Mouse (Mus musculus) cerebral cortex, adult 2 months (tissue): ENCODE data around the gene Fyn.

Experiments
- WGBS: fragments of 180-500 bp; shearing (Covaris S2); methylation state at CpG from one replicate; pipeline ENCODE4 v1.1.7; 2018; 5-methylcytosine and 5-hydroxymethylcytosine counted together

Gene Fyn

DNA sequence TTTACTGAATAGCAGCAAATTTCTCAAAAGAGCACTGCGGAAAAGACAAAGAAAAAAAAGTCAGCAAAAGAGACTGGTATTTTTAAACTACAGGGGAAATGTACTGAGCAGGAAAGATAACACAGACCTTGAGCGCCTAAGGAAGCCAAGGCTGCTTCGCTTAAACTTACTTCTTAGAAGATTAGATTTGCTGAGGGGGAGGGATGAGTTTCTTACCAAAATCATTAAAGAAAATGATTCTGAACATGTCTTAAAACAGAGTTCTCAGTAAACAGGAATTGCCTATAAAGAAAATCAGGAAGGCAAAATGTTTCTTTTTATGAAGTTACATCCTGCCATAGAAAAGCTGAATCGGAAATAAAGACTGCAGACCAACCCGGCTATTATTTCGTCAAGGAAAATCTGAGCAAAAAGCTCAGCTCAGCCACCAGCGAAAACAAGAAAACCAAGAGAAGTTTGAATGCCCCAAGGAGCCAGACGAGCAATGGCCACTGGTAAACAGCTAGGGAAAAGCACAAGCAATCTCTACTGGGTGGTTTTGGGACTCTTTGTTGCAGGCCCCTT is at the start of gene Fyn:
Fyn (plus strand) TSS at position 284 of the 564 bp plus-strand sequence.
- WGBS: 29% methylated on average over 8 of the region's 8 CpGs

DNA sequence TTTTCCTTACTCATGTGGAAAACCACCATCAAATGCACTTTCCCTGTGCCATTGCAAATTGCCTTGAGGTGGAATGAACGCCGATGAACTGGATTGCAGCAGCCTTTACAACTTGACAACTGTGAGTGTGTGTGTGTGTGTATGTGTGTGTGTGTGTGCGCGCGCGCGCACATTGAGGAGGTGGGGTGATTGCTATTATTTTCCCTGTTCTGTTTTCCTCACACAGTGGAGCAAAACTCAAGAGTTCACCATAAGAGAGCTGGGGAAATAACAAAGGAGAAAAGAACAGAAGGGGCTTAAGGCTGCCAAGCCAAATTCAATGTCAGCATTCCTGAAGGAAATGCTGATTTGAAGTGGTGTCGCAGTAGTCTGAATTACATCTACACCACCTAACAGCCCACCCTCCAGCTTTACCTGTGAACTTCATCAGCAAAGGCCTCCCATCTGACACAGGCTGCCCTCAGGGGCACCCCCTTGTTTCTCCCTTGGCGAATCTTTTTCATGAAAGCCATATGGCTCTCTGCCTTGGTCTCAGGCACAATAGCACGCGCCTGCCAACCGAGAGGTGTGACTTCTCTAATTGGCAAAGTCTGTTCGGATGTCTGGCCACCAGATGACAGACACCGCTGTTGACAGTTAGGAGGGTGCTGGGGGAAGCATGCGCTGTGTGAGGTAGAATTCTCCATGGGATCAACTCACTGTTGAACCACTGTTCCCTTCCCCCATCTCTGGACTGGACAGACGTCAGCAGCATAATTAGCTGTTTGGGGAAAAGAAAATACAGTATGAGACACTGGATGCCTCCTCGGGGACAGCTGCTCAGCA is 47.6 kb upstream of the Fyn start:
- WGBS: 34% methylated on average over 17 of the region's 17 CpGs

DNA sequence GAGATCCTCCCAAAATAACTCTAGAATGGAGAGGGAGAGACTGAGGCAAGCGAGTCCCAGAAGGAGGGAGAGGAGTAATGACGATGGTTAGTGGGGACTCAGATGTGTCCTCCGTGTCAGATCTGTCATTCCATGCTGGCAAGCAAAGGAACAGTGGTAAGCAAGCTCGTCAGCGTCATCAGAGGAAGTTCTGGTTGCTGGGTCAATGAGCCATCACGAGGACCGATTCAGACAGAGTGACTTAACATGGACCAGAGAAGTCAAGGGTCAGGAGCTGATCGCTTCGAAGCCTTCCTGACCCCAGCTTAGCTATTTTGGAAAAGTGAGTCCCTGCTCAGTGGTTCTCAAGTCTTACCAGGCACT is 47.1 kb upstream of the Fyn start:
- WGBS: 62% methylated on average over 9 of the region's 9 CpGs

DNA sequence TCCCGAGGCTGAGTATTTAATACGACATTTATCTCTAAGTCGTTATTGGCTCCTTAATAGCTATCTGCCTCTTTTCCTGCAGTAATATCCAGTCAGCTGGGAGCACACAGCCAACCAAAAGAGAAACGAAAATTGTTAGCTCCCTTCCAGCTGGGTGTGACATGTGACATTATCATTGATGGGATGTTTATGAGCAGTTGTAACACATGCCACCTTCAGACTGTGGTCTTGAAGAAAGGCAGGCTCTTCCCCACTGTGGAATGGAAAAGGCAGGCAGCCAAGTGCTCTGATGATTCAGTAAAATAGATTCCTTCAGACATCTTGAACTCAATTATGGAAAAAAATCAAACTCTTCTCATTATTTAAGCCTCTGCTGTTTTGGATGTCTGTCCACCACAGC is 46.5 kb upstream of the Fyn start:
- 63% methylated on average over 4 of the region's 4 CpGs for WGBS

DNA sequence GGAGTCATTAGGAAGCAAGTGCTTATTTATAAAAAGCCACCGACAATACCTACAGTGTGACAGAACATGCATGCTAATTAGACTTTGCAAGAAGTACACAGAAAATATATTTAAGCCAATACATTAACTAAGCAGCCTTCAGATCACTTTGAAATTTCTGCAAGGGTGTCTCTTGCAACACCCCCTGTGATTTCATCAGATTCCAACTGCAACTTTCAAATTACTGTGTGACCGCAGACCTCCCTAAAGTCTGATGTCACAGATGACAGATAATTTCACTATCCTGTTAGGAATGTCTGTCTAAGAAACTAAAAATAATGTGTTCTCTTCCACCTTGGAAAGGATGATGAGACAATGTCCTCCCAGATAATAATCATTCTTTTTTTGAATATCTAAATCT is 44.4 kb upstream of the Fyn start:
- WGBS: 70% methylated on average over 2 of the region's 2 CpGs

DNA sequence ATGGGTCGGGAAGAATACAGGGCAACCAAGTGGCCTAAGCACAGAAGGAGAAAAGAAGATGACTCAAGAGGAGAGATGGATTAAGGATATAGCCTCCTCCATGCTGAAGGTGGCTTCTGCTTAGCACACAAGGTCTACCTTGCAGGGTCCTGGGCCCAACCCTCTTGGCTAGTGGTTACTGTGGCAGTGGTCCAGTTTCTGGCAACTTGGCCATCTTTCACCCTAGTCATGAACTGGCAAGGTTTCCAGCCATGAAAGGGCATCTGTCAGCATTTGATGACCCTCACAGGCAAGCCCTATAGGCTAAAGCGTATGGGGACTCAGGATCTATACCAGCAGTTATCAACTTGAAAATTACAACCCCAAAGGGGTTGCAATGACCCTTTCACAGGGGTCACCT is 40.0 kb upstream of the Fyn start:
- WGBS: 96% methylated on average over 2 of the region's 2 CpGs

DNA sequence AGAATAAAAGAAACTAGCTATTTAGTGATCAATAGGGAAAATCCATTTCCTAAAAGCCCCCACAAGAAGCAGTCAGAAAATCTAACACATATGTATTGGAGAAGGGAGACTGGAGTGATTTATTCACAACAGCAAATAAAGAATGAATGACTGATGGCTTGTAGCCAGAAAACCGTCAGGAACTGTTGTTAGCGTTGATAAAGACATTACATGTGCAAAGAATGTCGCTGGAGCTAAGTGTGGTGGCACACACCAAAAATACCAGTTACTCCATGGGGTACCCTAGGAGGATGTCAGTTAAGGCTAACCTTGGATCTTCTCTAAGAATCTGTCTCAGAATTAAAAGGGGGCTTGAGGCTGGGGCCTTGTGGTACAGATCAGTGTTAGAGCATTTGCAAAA is 34.3 kb upstream of the Fyn start:
- WGBS: 51% methylated on average over 3 of the region's 3 CpGs

DNA sequence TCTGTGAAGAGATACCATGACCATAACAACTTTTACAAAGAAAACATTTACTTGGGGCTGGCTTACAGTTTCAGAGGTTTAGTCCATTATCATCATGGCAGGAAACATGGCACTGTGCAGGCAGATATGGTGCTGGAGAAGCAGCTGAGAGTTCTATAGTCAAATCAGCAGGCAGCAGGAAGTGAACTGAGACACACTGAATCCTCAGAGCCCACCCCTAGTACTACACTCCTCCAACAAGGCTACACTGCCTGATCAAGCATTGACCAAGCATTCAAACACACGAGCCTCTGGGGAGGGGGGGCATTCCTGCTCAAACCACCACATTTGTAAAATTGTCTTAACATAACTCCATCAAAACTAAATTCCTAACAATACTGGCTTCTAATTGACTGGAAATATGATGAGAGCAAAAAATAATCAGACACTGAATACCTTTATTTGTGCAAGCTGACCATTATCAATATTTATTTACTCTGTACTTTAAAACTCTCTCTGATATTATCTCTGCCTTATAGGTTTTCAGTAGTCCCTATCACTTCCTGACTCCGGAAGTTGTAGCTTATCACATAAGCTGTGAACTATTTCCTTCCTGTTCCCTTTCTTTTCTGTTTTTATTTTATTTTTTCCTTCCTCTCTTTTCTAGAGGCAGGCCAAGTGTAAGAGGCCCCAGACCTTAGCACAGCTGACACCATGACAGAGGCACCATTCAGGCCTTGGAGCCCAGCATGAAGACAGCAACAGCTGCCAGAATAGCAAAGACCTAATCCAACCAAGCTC is 29.3 kb upstream of the Fyn start:
- WGBS: 83% methylated on average over 2 of the region's 2 CpGs

DNA sequence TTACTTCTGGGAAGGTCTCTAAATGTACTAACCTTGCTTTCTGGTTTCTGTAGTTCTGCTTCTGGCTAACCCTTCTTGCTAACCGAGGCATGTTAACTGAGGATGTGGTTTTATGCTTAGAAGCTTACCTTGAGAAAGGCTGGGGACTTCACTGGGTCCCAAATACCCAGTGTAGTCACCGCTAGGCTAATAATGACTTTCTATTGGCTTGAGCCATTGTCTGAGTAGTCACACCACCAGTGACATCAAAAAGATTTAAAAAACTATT is 28.8 kb upstream of the Fyn start:
- 87% methylated on average over 2 of the region's 2 CpGs for WGBS

DNA sequence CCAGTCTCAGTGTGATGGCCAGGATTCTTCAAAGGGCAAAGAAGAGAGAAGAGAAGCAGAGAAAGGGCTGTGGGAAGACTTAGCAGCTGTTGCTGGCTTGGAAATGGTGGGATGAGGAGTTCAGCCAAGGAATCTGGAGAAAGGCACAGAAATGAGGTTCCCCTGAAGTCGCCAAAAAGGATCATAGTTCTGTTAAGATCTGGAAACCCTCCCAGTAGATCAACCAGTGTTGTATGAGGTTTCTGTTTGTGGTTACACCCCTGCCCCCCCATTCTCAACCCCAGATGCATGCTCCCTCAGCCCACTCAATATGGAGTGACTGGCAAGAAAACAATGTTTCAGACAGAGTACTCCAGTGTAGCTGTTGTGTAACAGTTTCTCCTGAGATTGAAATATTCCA is 25.1 kb upstream of the Fyn start:
- 44% methylated on average over 1 of the region's 1 CpGs for WGBS

DNA sequence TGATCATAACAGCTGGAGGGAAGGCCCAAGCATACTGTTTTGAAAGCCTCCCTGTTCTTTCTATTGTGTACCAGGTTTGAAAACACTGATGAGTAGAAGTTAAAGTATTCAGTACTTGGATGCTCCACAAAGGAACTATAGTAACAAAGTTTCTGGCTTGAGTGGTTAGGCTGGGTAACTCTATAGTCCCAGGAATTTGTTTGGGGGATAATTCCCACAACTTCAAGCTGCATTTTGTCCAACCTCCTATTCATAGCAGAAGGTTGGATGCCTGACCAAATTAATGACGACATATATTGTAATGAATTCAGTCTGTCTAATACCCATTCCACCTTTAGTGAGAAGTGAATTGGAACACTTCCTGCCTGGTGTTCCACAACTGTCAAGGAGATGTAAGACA is 22.7 kb upstream of the Fyn start:
- 67% methylated on average over 1 of the region's 1 CpGs for WGBS

DNA sequence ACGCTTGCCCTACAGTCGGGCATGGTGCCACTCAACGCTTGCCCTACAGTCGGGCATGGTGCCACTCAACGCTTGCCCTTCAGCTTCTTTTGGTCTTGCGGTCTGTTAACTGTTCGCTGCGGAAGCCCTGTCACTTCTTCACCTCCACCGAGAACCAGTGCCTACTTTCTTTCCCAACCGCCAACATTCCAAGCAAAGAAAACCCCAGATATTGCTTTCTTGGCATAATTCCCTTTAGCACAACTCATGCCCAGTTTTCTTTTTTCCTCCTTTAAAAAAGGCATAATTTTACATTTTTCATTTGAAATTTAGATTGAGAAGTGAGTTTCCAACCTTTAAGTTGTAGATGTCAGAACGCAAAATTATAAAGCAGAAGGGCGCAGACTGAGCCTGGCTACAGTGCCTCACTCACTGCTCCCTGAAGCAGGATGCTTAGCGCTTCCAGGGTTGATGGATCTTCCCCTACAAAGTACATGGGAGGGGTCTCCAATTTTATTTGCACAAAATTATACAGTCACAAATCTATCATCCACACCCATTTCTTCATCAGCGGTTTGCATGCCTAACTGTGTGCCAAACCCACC is 18.8 kb upstream of the Fyn start:
- WGBS: 49% methylated on average over 14 of the region's 14 CpGs

DNA sequence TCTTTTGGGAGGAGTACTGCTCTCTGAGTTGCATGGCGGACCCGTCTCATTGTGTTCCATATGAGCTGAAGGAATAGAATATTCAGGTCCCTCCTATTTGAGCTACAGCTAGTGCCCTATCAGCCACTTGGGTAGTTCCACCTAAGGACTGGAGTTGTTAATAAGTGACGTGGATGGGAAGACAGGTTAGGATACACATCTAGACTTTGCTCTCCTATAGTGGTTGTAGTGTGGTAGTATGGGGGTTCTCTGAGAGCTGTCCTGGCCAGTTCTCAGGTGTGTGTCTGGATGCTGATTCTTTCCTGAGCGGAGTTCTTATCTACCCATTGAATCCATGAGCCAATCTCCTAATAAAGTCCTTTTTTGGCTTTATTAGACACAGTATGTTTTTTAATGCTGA is 4.5 kb upstream of the Fyn start:
- WGBS: 96% methylated on average over 4 of the region's 4 CpGs

DNA sequence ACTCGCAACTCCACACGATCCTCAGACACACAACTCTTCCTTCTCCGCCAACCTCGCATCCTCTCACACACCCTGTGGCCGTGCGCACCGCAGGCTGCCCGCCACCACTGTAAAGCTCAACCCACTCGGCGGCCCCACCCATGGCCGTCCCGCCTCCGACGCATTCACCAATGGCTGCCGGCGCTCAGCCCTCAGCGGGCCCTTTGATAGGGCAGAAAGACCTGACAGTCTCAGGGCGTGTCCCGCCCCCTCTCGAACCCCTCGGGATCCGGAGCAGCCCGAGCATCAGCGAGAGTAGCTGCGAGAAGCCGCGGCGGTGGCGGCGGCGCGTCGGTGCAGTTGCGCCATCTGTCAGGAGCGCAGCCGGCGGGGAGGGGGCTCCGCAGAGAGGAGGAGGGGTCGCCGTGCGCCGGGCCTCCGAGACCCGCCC is 862 bp downstream of the Fyn start:
- WGBS: under 1% methylated on average over 42 of the region's 44 CpGs

DNA sequence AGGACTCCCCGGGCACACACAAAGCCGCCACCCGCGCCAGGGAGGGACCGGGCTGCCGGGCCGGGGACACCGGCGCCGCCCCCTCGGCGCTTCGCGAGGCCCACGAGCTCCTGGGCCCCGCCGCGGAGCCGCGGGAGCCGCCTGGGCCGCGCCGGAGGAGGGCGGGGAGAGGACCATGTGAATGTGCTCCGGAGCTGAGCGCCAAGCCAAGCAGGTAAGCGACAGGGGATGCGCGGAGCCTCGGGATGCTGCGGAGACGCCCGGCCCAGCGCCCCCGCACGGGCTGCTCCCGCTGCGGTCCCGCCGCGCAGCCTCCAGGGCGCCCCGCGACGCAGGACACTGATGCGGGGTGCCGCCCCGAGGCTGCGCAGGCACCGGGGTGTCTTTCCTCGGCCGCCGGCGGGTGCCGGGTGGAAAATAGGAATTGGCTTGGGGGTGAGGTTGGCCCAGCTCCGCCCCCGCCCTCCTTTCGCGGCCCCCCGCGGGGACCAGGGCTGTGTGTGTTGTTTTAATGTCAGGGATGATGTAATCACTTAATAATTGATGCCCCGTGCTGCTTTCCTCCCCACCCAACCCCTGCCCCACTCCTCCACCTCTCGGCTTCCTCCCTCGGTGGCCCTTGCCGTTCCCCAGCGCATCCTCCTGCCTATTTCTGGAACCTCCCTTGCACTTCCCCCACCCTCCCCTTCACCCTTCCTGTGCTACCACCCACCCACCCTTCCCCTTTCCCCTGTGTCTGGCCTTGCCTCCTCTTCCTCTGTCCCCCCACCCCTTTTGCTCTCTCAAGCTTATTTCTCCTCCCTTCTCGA is 1.5 kb downstream of the Fyn start:
- WGBS: under 1% methylated on average over 61 of the region's 68 CpGs

DNA sequence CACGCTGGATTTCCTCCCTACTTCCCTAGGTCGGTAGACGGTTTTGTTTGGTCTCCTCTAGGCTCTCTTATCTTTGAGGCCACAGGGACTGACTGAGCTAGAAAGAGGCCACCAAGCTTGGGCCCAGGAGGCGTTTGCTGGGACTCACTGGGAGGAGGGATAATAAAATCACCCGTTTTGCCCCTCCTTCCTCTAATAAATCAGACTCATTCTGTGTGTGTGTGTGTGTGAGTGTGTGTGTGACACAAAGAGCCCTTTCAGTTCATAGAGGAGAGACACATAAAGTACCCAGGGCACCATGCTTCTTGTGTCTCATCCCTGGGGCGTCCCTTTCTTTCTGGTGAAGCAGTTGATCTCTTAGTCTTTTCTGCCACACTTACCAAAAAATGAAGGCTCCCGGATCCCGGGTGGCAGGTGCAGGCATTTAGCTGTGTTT is 2.1 kb downstream of the Fyn start:
- 3% methylated on average over 8 of the region's 8 CpGs for WGBS

DNA sequence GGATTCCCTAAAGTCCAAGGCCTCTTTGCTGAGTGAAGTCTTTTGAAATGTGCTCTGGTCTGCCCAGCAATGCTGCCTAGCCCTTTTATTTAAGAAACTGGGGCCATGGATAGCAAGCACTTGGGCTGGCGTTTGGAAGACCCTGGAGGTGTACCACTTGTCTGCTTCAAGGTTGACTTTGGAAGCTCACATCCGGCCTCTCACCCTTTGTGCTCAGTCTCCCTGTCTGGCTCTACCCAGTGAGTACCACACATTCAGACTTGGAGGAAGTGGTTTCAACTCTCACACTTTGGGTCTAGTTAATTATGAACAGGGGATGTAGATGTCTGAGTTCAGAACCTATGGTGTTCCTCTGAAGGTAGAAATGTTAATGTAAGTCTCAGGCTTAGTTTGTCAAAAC is 2.8 kb downstream of the Fyn start:
- 54% methylated on average over 2 of the region's 2 CpGs for WGBS

DNA sequence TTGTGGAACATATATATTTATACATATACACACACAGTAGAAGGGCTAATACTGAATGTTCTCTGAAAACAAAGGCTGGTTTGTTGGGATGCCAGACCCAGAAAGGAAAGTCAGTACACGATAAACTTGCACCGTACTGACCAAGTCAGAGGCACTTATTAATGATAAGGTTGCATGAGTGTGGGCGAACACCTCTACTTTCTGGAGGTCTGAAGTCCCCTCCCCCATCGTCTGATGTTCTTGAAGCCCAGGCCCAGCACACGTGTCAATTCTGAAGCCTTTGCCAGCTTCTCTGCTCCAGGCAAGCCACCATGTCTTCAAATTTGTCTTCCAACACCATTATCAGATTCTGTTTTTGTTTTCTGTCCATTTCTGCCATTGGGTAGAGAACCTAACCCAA is 3.3 kb downstream of the Fyn start:
- 72% methylated on average over 5 of the region's 5 CpGs for WGBS

DNA sequence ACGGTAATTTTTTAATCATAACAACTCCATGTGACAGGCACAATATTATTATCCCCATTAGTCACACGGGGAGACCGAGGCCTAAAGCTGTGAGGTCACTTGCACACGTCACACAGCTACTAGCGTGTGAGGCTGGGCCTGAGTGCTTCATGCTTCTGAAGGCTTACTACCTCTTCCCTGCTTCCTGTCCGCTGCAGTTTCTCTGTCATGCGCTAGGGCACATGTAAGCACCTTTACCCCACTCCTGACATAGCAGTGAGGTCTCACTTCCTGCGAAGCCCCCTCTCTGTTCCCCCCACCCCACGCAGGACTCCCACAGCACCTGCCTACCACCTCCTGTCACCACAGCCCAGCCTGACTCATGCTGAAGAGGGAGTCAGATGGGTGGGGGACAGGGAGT is 8.0 kb downstream of the Fyn start:
- WGBS: 68% methylated on average over 9 of the region's 9 CpGs

DNA sequence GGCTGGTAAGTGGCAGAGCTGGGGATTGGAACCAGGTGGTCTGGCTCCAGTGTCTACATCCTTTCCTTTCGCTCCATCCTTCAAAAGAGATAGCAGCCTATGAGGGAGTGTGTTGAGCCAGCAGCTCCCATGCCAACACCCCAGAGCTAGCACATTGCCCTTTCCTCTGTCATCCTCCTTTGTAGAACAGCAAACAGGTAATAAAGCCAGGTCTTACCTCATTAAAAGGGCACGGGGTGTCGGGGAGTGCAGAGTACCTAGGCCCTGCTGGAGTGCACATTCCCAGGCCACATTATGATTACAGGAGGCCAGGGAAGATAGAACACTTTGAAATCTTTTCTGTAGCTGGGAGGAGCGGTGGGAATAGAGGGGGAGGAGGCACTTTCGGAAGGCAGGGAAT is 8.6 kb downstream of the Fyn start:
- 51% methylated on average over 5 of the region's 5 CpGs for WGBS

DNA sequence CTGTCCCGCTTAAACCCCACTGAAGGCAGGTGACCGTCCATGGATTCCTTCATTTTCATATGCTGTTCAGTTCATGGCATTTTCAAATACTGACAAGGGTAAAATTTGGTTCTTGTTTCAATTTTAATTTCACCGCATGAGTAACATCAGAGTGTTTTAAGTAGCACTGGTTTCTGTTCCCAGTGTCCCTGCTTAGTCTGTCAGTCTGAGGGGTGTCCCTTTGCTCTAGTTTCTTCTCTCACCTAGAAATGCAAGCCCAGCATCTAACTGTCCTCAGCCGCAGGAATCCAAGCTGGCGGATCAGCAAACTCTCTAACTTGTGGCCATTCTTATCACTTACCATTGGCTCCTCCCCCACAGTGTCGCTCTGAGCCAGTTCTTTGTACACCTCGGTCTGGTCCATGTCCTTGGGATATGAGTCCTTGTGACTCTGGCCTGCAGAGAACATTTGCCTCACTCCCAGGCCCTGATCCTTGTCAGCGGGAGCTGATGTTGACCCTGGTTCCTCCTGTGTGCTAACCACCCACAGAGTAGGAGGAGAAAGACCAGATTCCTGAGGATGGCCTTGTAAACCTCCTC is 9.5 kb downstream of the Fyn start:
- WGBS: 69% methylated on average over 8 of the region's 8 CpGs

DNA sequence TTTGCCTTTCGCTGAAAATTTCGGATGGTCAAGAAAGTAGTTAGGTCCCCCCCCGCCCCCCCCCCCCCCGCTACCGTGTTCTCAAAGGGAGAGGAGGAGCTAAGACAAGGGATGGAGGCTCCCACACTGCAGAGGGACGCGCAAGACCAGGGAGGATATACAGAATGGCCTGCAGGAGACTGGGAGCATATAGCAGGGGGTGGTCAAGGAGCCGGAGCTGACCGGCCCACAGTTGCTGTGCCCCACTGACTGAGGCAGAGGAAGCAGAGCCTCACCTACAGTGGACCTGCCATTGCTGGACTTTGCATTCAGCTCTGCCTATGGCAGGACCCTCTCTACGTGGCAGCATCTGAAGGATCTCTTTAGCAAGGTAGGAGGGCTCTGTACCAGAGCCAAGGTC is 10.6 kb downstream of the Fyn start:
- 57% methylated on average over 10 of the region's 10 CpGs for WGBS
